Mouse (Mus musculus) neural tube, embryonic 14.5 days (tissue): ENCODE measurements around the gene Gm15557. TPM values are rescaled to one million over a fixed set of nuclear protein-coding genes. Genes with fewer than 3 reads are reported as not detected.

Experiments used
- polyA plus RNA-seq: library from polyadenylated mRNA; unstranded; fragments of >200 nt; fragmentation: Nextera tagmentation; extraction: Ambion mirVana; gene quantifications from 2 replicates; pipeline ENCODE4 v1.2.1, GENCODE M21; 2014

Gm15557 gene
- polyA plus RNA-seq, 1 experiment from 2014 or later: not detected

Other genes with a start within 250 kb of the Gm15557 start
- 165 and 174 TPM in 2 replicates for gene Trpc4ap, start 248.3 kb upstream of the Gm15557 start, polyA plus RNA-seq
- gene Edem2, start 211.3 kb upstream of the Gm15557 start, polyA plus RNA-seq: 38.2 and 42.3 TPM in 2 replicates
- not detected in 2 replicates for gene Gm17581, start 204.9 kb upstream of the Gm15557 start, polyA plus RNA-seq
- gene Procr, start 189.6 kb upstream of the Gm15557 start, polyA plus RNA-seq: 1.2 and 3.9 TPM in 2 replicates
- 18.5 and 20.0 TPM in 2 replicates for gene Mmp24, start 165.4 kb upstream of the Gm15557 start, polyA plus RNA-seq
- gene BC029722, start 121.3 kb upstream of the Gm15557 start, polyA plus RNA-seq: 25.1 and 33.5 TPM in 2 replicates
- 133 and 153 TPM in 2 replicates for gene Eif6, start 113.8 kb upstream of the Gm15557 start, polyA plus RNA-seq
- 0.25 and 0.28 TPM in 2 replicates for gene Fam83c, start 105.9 kb upstream of the Gm15557 start, polyA plus RNA-seq
- gene Uqcc1, start 10.4 kb upstream of the Gm15557 start, polyA plus RNA-seq: 69.6 and 74.9 TPM in 2 replicates
- gene Gdf5, start 4.6 kb downstream of the Gm15557 start, polyA plus RNA-seq: 0.40 and 0.59 TPM in 2 replicates
- gene Cep250, start 15.7 kb downstream of the Gm15557 start, polyA plus RNA-seq: 14.3 and 16.3 TPM in 2 replicates
- gene 6430550D23Rik, start 67.2 kb downstream of the Gm15557 start, polyA plus RNA-seq: 3.0 and 4.0 TPM in 2 replicates
- 425 and 480 TPM in 2 replicates for gene Ergic3, start 67.3 kb downstream of the Gm15557 start, polyA plus RNA-seq
- gene Fer1l4, start 112.2 kb downstream of the Gm15557 start, polyA plus RNA-seq: not detected in 2 replicates
- 6.0 and 8.8 TPM in 2 replicates for gene Spag4, start 124.4 kb downstream of the Gm15557 start, polyA plus RNA-seq
- gene Cpne1, start 171.2 kb downstream of the Gm15557 start, polyA plus RNA-seq: 22.7 and 29.1 TPM in 2 replicates
- gene Rbm12, start 171.2 kb downstream of the Gm15557 start, polyA plus RNA-seq: 22.2 and 30.9 TPM in 2 replicates
- gene Gm28036, start 186.4 kb downstream of the Gm15557 start, polyA plus RNA-seq: 9.5 and 15.3 TPM in 2 replicates
- 438 and 500 TPM in 2 replicates for gene Romo1, start 203.3 kb downstream of the Gm15557 start, polyA plus RNA-seq
- gene Nfs1, start 203.5 kb downstream of the Gm15557 start, polyA plus RNA-seq: 28.8 and 30.4 TPM in 2 replicates
- gene Rbm39, start 239.5 kb downstream of the Gm15557 start, polyA plus RNA-seq: 504 and 543 TPM in 2 replicates